Mouse (Mus musculus): ENCODE results near the gene Esrrg.

Esrrg gene

DNA sequence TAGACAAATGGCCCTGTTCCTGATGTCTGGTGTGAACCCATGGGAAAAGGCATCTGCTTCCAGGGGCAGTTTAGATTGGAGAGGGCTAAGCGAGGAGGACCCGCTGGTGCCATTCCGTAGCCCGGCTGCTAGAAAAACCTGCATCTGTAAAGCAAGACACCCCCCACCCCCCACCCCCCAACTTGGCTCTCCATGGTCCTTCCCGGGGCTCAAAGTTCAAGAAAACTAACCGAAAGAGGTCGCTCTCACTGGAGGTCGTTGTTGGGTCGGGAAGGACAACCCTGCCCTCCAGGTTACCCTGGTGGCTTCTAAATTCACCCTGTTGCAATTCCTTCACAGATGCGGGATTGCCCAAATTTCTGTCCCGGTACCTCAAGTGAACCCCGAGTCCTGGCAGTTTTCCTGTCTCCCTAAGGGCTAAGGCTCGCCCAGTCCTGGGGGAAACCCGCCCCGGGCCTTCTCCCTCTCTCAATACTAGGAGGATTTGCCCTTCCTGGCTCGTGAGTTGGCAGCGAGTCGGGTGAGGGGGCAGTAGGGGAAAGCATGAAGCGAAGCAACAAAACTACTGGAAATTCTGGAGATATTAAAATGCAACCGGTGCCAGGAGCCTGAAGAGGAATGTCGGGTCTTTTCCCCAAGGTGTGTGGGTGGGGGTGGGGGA, at the start of gene Esrrg:
TSS of gene Esrrg (plus strand) at position 531 of the 661 bp plus-strand sequence.
- DNase-seq (ENCODE audit: low read depth, low spot score) = no peak

DNA sequence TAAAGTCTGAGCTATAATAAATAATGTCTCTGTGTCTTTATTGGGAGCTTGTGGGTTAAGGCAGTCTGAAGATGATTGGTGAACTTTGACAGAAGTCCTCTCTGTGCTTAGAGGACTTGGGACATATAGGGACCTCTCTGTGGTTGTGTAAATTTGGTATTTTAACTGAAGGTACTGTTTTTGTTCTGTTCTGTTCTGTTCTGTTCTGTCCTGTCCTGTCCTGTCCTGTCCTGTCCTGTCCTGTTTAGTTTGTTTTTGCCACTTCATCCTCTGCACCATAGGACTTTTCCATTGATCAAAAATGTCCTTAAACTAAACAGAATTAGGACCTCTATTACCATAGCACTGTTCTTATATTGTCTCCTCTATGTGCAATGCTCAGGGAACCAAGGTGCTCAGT, 24.6 kb upstream of the Esrrg start:
- DNase-seq (ENCODE audit: low read depth, low spot score) = no peak

DNA sequence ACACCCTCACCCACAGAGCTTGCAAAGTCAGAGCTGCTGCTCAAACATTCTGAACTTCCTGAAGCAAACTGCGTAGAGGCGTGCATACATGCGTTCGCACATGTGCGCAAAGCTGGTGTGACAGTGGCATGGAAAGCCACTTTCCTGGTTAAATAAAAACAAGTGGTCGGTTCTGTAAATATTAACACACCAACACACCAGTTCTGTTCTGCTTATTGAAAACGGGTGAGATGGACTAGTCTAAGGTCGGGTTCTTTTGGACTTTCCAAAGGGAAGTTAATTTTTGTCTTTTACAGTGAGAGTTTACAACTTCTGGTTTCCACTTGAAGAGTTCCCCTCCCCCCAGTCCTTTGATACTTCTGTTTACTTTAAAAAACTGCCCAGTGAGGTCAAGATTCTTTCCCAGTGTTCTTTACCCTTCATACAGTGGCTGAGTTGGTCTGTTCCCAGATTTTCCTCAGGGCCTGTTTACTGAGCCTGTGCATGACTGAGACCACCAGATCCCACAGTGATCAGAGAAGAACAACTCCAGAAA, 22.0 kb upstream of the Esrrg start:
- DNase-seq (ENCODE audit: low read depth, low spot score) = no peak

DNA sequence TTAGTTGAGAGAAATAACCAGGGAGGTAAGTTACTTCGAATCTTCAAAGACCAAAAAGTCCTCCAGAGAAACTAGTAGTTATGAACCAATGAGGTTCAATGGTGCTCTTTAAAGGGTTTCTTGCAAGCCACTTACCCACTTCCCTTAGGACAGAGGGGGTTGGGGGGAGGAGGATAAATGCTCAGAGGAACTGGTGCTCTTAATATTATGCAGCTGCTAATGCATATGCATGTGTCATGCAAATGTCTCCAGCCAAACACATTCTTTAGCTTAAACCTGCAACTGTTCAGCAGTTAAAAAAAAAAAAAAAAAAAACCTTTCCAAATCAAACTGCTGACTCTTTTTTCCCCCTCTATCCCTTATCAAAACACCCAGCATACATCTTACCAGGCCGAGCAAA, 5.6 kb upstream of the Esrrg start:
- DNase-seq (ENCODE audit: low read depth, low spot score) = no peak

DNA sequence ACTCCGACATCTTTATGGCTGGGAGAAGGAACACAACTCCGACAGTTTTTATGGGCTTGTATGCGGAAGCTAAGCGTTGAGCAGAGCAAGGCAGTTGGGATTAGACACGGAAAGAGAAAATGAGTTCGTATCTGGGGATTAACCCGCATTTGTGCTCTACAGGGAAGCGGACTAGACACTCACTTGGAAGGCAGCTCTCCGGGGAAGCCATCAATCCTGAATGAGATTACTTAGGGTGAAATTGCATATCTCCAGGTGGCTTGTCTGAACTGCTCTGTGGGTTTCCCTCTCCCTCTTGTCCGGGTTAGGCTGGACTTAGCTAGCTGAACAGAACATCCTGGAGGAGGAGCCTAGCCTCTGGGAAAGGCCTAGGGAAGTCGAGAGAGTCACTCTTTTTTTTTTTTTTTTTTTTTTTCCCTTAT, 4.5 kb upstream of the Esrrg start:
- DNase-seq (ENCODE audit: low read depth, low spot score) = no peak

DNA sequence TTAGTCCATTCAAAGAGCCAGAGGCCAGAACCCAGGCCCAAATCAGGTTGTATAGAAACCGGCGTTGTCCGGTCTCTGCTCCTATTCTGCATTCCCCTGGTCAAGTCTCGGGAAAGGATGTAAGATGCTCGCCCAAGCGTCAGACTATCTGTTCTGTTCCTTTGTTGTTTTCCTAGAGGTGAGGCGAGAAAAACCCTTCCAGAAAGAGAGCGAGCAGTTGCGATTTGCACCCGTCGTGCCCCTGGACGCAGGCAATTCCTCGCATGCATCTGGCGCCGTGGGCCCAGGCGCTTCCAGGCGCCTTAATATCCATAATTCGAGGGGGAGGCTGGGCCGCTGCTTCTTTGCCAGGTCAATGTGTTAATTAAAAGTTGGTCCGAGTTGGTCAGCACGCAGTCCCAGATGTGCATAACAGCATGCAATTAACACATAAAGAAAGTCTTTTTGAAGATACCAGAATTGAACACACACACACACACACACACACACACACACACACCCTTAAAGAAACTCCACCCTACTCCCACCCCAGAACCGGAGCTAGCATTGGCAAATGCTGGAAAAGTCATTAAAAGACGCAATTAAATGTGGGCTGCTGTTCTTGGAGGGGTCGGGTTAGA, 3.8 kb upstream of the Esrrg start:
- DNase-seq (ENCODE audit: low read depth, low spot score) = no peak

DNA sequence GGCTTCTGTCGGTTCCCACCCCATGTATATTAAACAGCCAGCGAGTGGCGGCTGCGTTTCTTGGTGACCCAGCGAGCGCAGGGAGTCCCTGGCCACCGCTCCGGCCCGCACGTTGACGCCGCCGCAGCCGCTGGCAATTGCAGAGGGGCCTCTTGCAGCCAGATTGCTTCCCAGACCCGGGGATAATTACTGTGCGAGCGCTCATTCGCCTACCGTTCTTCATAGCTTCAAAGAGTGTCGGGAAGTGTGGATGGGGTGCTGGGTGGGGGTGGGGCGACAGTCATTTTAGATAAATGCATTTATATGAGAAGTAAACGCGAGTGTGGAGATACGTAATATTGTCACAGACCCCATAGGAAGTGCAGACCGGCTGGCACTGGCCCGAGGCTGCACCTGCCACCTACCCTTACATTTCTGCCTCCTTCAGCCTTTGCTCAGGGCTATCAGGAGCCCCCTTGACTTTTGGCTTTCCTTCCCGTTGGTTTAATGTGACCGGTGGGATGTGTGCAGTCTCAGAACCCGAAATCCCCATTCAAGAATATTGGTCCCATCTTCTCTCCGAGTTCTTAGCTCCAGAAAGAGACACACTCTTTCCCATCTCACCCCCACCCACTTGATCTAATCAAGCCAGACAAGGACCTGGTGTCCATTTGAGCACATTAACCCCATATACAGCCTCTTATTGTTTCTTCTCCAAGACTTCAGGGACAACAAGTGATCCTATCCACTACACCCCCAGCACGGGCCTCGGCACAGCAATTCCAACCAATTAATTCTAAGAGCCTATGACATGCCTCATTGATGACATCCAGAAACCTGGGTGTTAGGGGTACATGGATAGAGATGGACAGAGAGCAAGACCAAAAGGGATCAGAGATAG, 3.0 kb upstream of the Esrrg start:
- no peak for DNase-seq (ENCODE audit: low read depth, low spot score)

DNA sequence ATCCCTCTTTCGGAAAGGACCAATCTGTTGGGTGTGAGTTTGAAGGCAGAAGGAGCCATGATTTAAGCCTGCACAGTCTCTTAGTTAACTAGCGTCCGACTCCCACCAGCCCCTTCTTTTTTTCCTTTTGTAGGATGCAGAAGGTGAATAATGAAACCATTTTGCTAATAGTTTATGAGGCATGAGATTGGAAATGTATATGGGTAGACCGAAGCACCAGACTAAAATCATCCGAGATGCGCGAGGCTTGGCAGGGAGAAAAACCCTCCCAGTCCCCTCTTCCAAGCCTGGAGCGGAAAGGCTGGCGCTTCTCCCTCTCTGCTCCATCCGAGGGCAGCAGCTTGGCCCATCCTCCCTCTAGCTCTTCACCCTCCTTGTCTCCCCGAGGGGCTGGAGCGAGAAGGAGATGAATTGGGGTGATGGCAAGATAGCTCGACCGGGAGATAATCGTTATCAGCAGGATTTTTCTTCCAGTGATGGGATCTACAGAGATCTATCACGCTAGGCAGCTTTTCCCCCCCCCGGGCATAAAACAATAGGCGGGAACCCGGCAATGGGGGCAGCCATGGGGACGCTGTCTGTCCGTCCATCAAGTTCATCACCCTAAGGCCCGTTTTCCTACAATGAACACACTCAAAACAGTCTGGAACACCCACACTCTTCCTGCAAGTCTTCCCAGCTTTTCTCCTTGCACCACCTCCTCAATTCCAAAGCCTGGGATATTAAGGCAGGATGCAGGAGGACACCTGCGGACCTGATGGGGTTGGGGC, 2.1 kb upstream of the Esrrg start:
- DNase-seq (ENCODE audit: low read depth, low spot score) = no peak

DNA sequence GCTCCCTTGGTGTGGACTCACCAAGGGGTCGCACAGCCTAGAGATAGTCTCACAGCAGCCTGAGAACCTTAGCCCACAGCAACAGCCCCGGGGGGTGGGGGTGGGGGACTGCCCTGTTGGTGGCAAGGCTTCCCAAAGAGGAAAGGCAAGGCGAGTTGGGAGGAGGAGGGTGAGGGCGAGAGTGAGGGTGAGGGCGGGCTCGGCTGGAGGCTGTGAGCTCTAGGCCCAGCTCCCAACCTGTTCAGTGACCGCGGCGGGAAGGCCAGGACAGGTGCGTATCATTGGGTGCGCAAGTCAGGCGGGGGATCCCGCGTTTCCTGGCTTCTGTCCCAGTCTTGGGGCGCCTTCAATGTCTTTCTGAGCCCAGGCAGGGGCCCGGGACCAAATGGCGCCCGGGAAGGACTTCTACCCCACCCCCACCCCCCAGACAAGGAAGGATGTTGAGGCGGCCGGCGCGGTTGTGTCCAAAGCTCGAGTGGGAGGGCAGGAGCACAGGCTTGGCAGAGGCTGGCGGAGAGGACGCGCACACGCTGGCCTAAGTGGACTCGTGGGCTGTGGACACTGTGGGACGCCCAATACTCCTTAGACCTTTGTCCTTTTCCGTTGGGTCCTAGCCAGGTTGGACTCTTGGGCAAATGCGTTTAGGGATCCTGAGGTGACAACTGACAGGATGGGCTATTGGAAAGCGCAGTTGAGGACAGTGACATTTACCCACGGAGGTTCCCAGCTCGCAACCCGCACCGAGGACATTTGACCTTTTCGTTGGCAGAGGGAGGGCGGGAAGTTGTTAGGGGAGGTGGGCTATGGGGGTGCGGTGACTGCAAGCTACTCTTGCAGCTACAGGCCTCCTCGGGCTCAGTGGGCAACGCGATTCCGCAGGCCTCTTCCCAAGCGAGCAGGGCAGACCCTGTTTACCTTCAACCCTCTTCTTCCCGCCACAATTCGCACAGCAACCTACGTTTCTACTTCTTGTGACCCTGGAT, 1.2 kb upstream of the Esrrg start:
- DNase-seq (ENCODE audit: low read depth, low spot score) = no peak

DNA sequence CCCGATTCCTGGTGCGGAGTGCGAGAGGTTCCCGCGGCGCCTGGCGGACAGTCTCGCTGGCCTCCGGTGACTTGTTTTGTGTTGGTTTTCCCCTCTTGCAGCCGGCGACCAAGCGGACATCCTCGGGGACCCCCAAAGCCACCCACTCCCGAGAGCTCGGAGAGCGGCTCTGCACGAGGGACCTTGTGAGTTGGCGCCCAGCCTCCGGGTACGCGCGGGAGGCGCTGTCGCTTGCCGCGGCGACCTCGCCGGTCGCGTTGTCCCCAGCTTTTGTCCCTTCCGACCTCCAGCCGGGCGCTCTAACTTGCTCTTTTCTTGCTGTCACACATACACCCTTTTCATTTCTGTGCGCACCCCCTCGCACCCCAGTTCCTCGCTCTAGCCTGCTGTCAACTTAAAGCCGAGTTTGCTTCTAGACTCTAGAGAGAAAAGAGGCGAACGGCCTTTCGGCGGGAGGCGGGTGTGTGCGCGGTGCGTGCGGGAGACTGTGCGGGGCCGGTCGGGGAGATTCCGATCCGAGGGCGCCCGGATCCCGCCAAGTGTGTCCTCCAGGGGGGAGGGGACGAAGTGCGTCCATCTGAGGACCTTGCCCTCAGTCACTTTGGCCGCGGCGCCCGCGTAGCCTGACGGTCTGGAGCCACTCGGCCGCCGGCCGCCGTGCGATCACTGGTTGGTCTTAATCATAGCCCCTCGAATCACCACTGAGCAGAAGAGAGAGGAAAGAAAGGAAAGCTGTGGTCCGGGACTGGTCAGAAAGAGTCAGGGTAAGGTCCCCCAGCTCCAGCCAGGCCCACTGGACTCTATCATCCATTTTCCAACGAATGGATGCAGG, 646 bp downstream of the Esrrg start:
- no peak for DNase-seq (ENCODE audit: low read depth, low spot score)

DNA sequence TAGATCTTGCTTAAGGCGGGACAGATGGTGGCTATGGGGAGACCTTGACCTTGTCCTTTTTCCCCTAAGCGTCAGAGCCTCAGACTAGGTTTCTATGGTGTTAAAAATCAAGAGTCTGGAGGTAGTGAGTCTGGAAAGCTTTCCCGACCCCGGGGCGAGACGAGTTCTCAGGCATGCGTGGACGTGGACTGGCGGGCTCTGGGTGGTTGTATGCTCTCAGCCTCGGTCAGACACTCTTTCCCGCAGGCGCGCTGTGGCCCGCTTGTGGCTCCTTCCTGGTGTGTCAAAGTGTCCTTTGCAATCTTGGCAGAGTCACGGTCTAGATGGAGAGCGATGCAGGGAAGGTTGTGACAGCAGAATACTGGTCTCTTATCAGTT, 1.3 kb downstream of the Esrrg start:
- DNase-seq (ENCODE audit: low read depth, low spot score) = no peak

DNA sequence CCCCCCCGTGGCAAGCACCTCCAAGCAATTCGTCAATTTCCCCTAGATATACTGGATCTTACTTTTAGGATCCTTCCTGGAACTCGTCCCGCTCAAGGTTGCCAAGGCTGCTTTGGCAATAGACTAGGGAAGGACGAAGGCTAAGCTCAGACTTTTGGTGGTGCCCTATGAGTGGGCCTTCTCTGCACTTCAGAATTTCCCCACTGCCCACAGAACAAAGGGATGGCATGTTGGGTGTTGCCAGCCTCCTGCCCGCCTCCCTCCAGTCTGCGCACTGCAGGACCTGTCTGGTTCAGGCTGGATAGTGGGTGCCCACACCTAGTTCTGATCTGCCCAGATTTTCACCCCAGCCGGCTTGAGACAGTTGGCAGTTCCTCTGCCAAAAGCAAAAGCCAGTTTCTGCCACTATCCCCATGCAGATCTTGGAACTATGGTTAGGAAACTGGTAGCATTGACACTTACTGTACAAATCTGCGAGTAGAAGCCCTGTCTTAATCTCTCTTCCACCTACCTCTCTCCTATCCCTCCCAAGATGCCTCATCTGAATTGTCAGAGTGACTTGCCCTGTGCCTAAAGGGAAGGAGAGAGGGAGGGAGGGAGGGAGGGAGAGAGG, 1.9 kb downstream of the Esrrg start:
- no peak for DNase-seq (ENCODE audit: low read depth, low spot score)

DNA sequence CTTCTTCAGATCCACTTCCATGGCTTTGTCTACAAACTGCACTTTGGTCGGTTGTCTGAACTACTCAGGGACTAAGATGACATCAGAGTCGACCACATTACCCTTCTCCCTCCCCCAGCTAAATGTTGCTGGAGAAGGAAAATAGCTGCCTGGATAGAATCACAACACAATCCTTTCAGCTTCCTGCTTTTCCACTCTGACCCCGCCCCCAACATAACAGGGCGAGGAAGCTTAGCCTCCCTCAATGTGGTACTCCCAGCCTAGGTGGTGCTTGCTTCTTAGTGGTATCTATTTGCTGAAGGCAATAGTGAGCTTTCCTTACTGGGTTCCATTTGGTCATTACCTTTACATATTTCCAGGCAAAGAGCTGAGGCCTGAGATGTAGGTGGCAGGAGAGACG, 3.3 kb downstream of the Esrrg start:
- DNase-seq (ENCODE audit: low read depth, low spot score) = no peak

DNA sequence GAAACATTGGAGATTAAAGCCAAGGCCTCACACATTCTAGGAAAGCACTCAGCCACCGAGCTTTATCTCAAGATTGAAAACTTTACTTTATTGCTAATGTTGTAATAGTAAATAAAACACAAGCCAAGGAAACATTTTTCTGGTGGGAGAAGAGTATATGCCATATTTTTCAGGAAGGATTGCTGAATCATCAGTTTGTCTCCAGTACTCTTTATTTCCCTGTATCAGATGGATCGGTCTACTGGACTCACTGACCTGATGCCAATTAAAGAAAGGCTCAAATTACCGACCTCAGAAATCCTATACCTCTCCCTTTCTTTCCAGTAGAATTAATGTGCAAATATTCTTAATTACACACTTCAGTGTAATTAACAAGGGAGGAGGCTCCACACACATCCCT, 4.7 kb downstream of the Esrrg start:
- DNase-seq (ENCODE audit: low read depth, low spot score) = no peak

DNA sequence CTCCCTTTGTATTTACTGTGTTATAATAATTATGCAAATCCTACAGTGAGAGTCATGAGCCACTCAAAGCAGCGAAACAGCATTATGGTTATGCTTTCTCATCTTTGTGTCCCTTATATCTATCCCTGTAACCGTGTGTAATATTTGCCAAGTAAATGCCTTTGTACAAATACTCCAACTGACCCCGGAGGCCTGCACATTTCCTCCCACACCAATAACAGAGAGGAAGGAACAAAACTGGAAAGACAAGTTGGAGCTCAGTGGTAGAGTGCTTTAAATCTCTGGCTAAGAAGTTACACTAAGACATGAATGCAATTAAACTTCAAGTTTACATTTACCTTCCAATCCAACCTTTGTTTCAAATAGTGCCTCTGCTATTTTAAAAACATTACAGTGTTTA, 15.4 kb downstream of the Esrrg start:
- DNase-seq (ENCODE audit: low read depth, low spot score) = no peak

DNA sequence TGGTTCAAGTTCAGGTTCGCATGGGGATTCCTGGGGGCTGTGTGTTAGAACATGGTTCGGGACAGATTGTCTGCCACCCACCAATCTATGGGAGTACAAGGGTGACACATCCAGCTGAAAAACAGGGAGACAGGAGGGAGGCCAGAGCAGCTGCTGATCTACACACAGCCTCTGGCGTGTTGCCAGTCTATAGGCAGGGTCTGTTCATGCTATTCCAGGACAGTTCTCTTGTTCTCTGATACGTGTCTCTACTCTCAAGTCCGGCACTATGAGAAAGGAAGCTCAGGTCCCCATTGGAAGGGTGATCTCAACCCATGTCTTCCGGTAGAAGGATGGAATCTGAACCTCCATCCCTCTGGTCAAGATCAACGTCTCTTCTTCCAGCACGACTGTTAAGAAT, 21.8 kb downstream of the Esrrg start:
- no peak for DNase-seq (ENCODE audit: low read depth, low spot score)

DNA sequence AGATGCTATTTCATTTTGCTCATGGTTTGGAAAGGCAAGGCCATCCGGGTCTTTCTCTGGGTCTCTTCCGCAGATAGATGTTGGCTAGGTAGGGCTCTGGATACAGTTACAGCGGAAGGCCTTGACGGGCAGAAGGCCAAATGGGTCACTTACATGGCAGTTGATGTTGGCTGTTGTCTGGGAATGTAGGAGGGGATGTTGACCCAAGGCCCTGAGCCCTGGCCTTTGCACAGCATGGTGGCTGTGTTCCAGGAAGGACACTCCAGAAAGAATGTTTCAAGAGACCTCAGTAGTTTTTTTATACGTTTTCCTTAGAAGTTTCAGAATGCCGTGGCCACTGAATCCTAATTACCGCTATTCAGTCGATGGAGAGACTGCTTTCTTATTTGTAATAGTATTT, 22.9 kb downstream of the Esrrg start:
- DNase-seq (ENCODE audit: low read depth, low spot score) = no peak

DNA sequence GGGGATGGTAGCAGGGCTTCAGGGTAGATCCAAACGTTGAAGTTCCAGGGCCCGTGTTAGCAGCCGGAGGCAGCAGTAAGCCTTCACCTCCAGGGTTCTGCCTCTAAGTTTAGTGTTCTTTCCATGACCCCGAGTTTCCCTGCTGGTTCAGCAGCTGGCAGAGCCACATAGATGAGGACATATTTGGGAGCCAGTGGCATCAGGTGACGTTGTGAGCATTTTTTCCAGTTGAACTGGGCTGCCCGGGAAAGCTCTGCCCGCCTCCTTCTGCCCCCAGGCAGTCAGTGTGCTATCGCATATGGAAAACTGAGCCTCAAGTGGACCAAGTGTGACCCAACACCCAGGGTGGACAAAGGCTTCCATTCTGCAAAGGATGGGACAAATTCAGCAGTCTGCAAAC, 36.7 kb downstream of the Esrrg start:
- DNase-seq (ENCODE audit: low read depth, low spot score) = no peak

DNA sequence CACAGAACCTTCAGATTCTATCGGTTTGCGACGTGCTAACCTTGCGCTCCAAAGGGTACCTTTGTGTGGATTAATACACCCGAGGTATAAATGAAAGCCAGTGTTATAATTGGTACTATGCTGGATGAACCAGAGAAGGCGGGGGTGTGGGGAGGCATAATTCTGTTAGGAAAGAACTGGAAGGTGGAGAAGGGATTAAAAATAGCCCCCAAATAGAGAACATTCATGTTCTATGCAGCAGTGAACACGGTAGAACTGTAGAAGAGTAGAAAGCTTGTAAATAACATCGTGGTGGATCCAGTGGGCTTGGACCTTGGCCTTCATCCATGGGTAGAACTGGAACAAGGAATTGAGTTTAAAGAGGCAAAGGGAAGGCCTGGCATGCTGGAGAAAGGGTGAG, 40.0 kb downstream of the Esrrg start:
- no peak for DNase-seq (ENCODE audit: low read depth, low spot score)
